Comparison of ENCODE assay signal across 8 mouse cellular contexts in the genomic region with DNA sequence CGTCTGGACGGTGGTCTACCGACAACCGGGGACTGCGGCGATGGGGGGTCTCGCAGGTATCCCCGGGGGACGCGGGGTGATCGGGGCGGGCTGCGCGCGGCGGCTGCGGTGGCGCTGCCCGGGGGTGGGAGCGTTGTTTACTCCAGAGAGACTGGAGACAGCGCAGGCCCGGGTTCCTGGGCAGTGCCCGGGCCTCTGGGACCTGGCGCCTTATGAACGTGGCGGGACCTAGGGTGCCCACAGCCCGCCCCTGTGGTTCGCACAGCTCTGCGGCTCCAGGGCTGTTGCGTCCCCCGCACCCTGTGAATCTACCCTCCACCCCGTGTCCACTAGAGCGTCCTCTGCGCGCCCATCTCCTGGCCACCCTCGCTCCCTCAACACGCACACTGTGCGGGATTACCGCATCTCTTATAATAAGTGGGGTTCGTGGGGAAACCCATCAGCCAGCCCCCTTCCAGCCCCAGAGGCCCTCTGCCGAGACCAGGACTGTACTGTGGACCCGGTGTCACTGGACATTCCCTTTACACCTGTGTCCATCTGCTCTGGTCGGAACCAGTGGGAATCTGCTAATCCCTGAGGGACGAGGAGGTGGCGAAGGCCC. TPM values are rescaled to one million over a fixed set of nuclear protein-coding genes. Genes with fewer than 3 reads are reported as not detected.
A peak's percentile ranks its signal among the peaks of the same experiment; 100 is the strongest.
DNase-seq lines count a peak whose midpoint lies in the region; ATAC-seq and TF ChIP-seq lines count a peak whose summit lies in the region.

No protein-coding gene starts in this region.

- TF ChIP-seq CTCF in lung, embryonic 14.5 days (IDR thresholded peaks at IDR 0.05; ENCODE audit: low read depth), result no peak

- no peaks in the 10 kb centered on the region for H3K9me3 ChIP-seq in lung, embryonic 14.5 days (ENCODE audit: low read depth, low read length)
- H3K9me3 ChIP-seq in forebrain, embryonic 14.5 days (replicated peaks; ENCODE audit: control insufficient read depth, low read length), result no peaks in the 10 kb centered on the region
- no peaks in the 10 kb centered on the region for H3K9me3 ChIP-seq in liver, embryonic 12.5 days (replicated peaks)
- no peaks in the 10 kb centered on the region for H3K9me3 ChIP-seq in stomach, embryonic 14.5 days (ENCODE audit: control insufficient read depth, low read depth, low read length)

- no peak for DNase-seq in lung, embryonic 14.5 days
- DNase-seq in lung, postnatal 10 days, result no peak
- DNase-seq in forebrain, embryonic 14.5 days (ENCODE audit: low spot score), result no peak
- no peak for DNase-seq in testis, postnatal 10 days (ENCODE audit: low spot score)
- no peak for DNase-seq in ovary, postnatal 10 days (ENCODE audit: low spot score)

- 0 out of 2 replicates have a peak, but pooled peaks cover 3% of the 10 kb centered on the region for H3K27me3 ChIP-seq in lung, embryonic 14.5 days (ENCODE audit: insufficient read depth, low read length)
- H3K27me3 ChIP-seq in forebrain, embryonic 14.5 days (replicated peaks; ENCODE audit: control insufficient read depth, insufficient read depth, low read length), result no peaks in the 10 kb centered on the region
- peaks cover 25% of the 10 kb centered on the region for H3K27me3 ChIP-seq in liver, embryonic 12.5 days (replicated peaks)
- no peaks in the 10 kb centered on the region for H3K27me3 ChIP-seq in stomach, embryonic 14.5 days (ENCODE audit: control insufficient read depth, insufficient read depth, low read length)

- H3K4me2 ChIP-seq in lung, embryonic 14.5 days, result peak overlapping the region; percentile 82
- peak overlapping the region; percentile 75 for H3K4me2 ChIP-seq in forebrain, embryonic 14.5 days (ENCODE audit: low read length)
- peak overlapping the region; percentile 90 for H3K4me2 ChIP-seq in liver, embryonic 12.5 days
- peak overlapping the region; percentile 92 for H3K4me2 ChIP-seq in stomach, embryonic 14.5 days (replicated peaks; ENCODE audit: low read depth, low read length)

- H3K4me3 ChIP-seq in lung, embryonic 14.5 days (ENCODE audit: low read depth, low read length), result peak overlapping the region; percentile 65
- H3K4me3 ChIP-seq in brown adipose tissue, adult 24 weeks (ENCODE audit: insufficient read depth, low read depth, low read length), result peak overlapping the region; percentile 78
- peak overlapping the region; percentile 71 for H3K4me3 ChIP-seq in forebrain, embryonic 14.5 days (ENCODE audit: low read depth, low read length)
- peak overlapping the region; percentile 96 for H3K4me3 ChIP-seq in liver, embryonic 12.5 days
- H3K4me3 ChIP-seq in stomach, embryonic 14.5 days (ENCODE audit: low read depth, low read length), result peak overlapping the region; percentile 56

- ATAC-seq in lung, embryonic 14.5 days (ENCODE audit: insufficient read depth), result peak; percentile 41
- peak; percentile 64 for ATAC-seq in forebrain, embryonic 14.5 days
- peak; percentile 61 for ATAC-seq in liver, embryonic 12.5 days
- peak; percentile 57 for ATAC-seq in stomach, embryonic 14.5 days (ENCODE audit: insufficient number of reproducible peaks, insufficient read depth, low FRiP score, low read depth)

- H3K27ac ChIP-seq in lung, embryonic 14.5 days (ENCODE audit: low read depth), result no peak overlapping the region
- H3K27ac ChIP-seq in brown adipose tissue, adult 24 weeks (replicated peaks; ENCODE audit: low read depth, low read length), result no peak overlapping the region; the same call in 1 of the 2 replicates
- 0 out of 2 replicates have a peak overlapping the region, but pooled peaks have one; percentile 27 for H3K27ac ChIP-seq in forebrain, embryonic 14.5 days (ENCODE audit: low read depth, low read length)
- H3K27ac ChIP-seq in liver, embryonic 12.5 days, result peak overlapping the region; percentile 97
- H3K27ac ChIP-seq in stomach, embryonic 14.5 days (ENCODE audit: low read length), result 0 out of 2 replicates have a peak overlapping the region, but pooled peaks have one; percentile 1

- 5% methylated on average over 45 of the region's 45 CpGs for WGBS in lung, embryonic 14.5 days
- 6% methylated on average over 31 of the region's 45 CpGs for WGBS in forebrain, embryonic 14.5 days
- 4% methylated on average over 45 of the region's 45 CpGs for WGBS in liver, embryonic 12.5 days (ENCODE audit: insufficient replicate concordance)
- 4% methylated on average over 45 of the region's 45 CpGs for WGBS in stomach, embryonic 14.5 days

- H3K4me1 ChIP-seq in lung, embryonic 14.5 days (ENCODE audit: insufficient read depth), result peaks cover 6% of the 10 kb centered on the region
- peaks cover 45% of the 10 kb centered on the region for H3K4me1 ChIP-seq in brown adipose tissue, adult 24 weeks (ENCODE audit: control insufficient read depth, insufficient read depth, insufficient read length, low read length)
- peaks cover 7% of the 10 kb centered on the region; the same call in 1 of the 2 replicates for H3K4me1 ChIP-seq in forebrain, embryonic 14.5 days (ENCODE audit: control insufficient read depth, insufficient read depth, low read length)
- H3K4me1 ChIP-seq in liver, embryonic 12.5 days, result peaks cover 66% of the 10 kb centered on the region
- peaks cover 19% of the 10 kb centered on the region; the same call in 1 of the 2 replicates for H3K4me1 ChIP-seq in stomach, embryonic 14.5 days (ENCODE audit: control insufficient read depth, insufficient read depth, low read length)

- peak overlapping the region; percentile 74 for H3K9ac ChIP-seq in lung, embryonic 14.5 days
- peak overlapping the region; percentile 89 for H3K9ac ChIP-seq in forebrain, embryonic 14.5 days (ENCODE audit: low read length)
- H3K9ac ChIP-seq in liver, embryonic 12.5 days, result peak overlapping the region; percentile 99
- peak overlapping the region; percentile 65 for H3K9ac ChIP-seq in stomach, embryonic 14.5 days (replicated peaks; ENCODE audit: low read depth, low read length)

- no peaks in the 10 kb centered on the region for H3K36me3 ChIP-seq in lung, embryonic 14.5 days (ENCODE audit: insufficient read depth)
- no peaks in the 10 kb centered on the region for H3K36me3 ChIP-seq in forebrain, embryonic 14.5 days (ENCODE audit: control insufficient read depth, insufficient read depth, low read length)
- H3K36me3 ChIP-seq in liver, embryonic 12.5 days, result peaks cover 14% of the 10 kb centered on the region
- H3K36me3 ChIP-seq in stomach, embryonic 14.5 days (ENCODE audit: control insufficient read depth, insufficient read depth, low read length), result no peaks in the 10 kb centered on the region

RNA-seq across cellular contexts. Expression of a gene that starts 6.3 kb away (rescaled TPM):
- polyA plus RNA-seq in lung, embryonic 14.5 days (2014; fragmentation: Nextera tagmentation; extraction: Ambion mirVana), result 25.3 and 32.7 TPM in 2 replicates
- 70.5 and 79.9 TPM in 2 replicates for polyA plus RNA-seq in brown adipose tissue, adult 24 weeks (2012; ENCODE audit: insufficient read depth, insufficient read length, missing spikeins)
- polyA plus RNA-seq in forebrain, embryonic 14.5 days (2014; fragmentation: Nextera tagmentation; extraction: Ambion mirVana), result 65.4 and 69.1 TPM in 2 replicates
- 83.8 and 88.7 TPM in 2 replicates for polyA plus RNA-seq in liver, embryonic 12.5 days (2016; fragmentation: Nextera tagmentation; extraction: Ambion mirVana)
- polyA plus RNA-seq in stomach, embryonic 14.5 days (2014; fragmentation: Nextera tagmentation; extraction: Ambion mirVana), result 23.5 and 24.0 TPM in 2 replicates

RNA-seq across cellular contexts. Expression of a gene that starts 16.9 kb away (rescaled TPM):
- 14.3 and 17.5 TPM in 2 replicates for polyA plus RNA-seq in lung, embryonic 14.5 days (2014; fragmentation: Nextera tagmentation; extraction: Ambion mirVana)
- polyA plus RNA-seq in brown adipose tissue, adult 24 weeks (2012; ENCODE audit: insufficient read depth, insufficient read length, missing spikeins), result 6.1 and 6.6 TPM in 2 replicates
- 4.9 and 6.4 TPM in 2 replicates for polyA plus RNA-seq in forebrain, embryonic 14.5 days (2014; fragmentation: Nextera tagmentation; extraction: Ambion mirVana)
- polyA plus RNA-seq in liver, embryonic 12.5 days (2016; fragmentation: Nextera tagmentation; extraction: Ambion mirVana), result 3.5 and 3.9 TPM in 2 replicates
- 6.1 and 7.5 TPM in 2 replicates for polyA plus RNA-seq in stomach, embryonic 14.5 days (2014; fragmentation: Nextera tagmentation; extraction: Ambion mirVana)

RNA-seq across cellular contexts. Expression of a gene that starts 53.5 kb away (rescaled TPM):
- 0.20 TPM in 1 of 2 replicates, not detected in the other for polyA plus RNA-seq in lung, embryonic 14.5 days (2014; fragmentation: Nextera tagmentation; extraction: Ambion mirVana)
- 0.63 and 2.0 TPM in 2 replicates for polyA plus RNA-seq in brown adipose tissue, adult 24 weeks (2012; ENCODE audit: insufficient read depth, insufficient read length, missing spikeins)
- 0.11 and 0.14 TPM in 2 replicates for polyA plus RNA-seq in forebrain, embryonic 14.5 days (2014; fragmentation: Nextera tagmentation; extraction: Ambion mirVana)
- polyA plus RNA-seq in liver, embryonic 12.5 days (2016; fragmentation: Nextera tagmentation; extraction: Ambion mirVana), result not detected in 2 replicates
- polyA plus RNA-seq in stomach, embryonic 14.5 days (2014; fragmentation: Nextera tagmentation; extraction: Ambion mirVana), result 0.20 TPM in 1 of 2 replicates, not detected in the other

RNA-seq across cellular contexts. Expression of a gene that starts 59.6 kb away (rescaled TPM):
- 43.8 and 51.2 TPM in 2 replicates for polyA plus RNA-seq in lung, embryonic 14.5 days (2014; fragmentation: Nextera tagmentation; extraction: Ambion mirVana)
- 10.0 and 10.2 TPM in 2 replicates for polyA plus RNA-seq in brown adipose tissue, adult 24 weeks (2012; ENCODE audit: insufficient read depth, insufficient read length, missing spikeins)
- polyA plus RNA-seq in forebrain, embryonic 14.5 days (2014; fragmentation: Nextera tagmentation; extraction: Ambion mirVana), result 19.5 and 20.0 TPM in 2 replicates
- polyA plus RNA-seq in liver, embryonic 12.5 days (2016; fragmentation: Nextera tagmentation; extraction: Ambion mirVana), result 14.0 and 14.3 TPM in 2 replicates
- 32.4 and 33.0 TPM in 2 replicates for polyA plus RNA-seq in stomach, embryonic 14.5 days (2014; fragmentation: Nextera tagmentation; extraction: Ambion mirVana)

Comparison
In these comparisons a context has a peak if more than half of its experiments do, and no peak if none do; other contexts are left out.
1. H3K27ac ChIP-seq: peak in forebrain, embryonic 14.5 days (single experiment), liver, embryonic 12.5 days (single experiment) and stomach, embryonic 14.5 days (single experiment); none in lung, embryonic 14.5 days (single experiment) and brown adipose tissue, adult 24 weeks (single experiment).
2. Peak in every context shown above with its lines, with median percentiles within 50 percentile points of each other: ATAC-seq, H3K4me2 ChIP-seq, H3K4me3 ChIP-seq and H3K9ac ChIP-seq.